Comparison of ENCODE assay signal across 8 mouse cellular contexts in genomic region chr2:31770781-31771441, GRCm38 (mm10). TPM values are rescaled to one million over a fixed set of nuclear protein-coding genes. Genes with fewer than 3 reads are reported as not detected.
DNase-seq lines count a peak whose midpoint lies in the region; ATAC-seq and TF ChIP-seq lines count a peak whose summit lies in the region.

No protein-coding gene starts in this region.

- ATAC-seq in common myeloid progenitor, adult 5-6 weeks (replicated peaks; ENCODE audit: low read depth, poor library complexity, severe bottlenecking), result peak; percentile 80

- peak overlapping the region; percentile 72 for H3K27ac ChIP-seq in left cerebral cortex, adult 2 months

- TF ChIP-seq CTCF in left cerebral cortex, adult 2 months (IDR thresholded peaks at IDR 0.05), result no peak

- intact Hi-C loops in left cerebral cortex, adult 2 months (cut with DNase I), result no loop called here

- DNase-seq in left cerebral cortex, adult 2 months (ENCODE audit: extremely low spot score in 1 of 2, low spot score in 2 of 2), result no peak
- DNase-seq in left cerebral cortex, adult 8-10 months (ENCODE audit: low spot score in 2 of 2), result no peak
- peak; percentile 90 for DNase-seq in heart, adult 8-10 months (ENCODE audit: low spot score)
- peak; percentile 94 for DNase-seq in kidney, adult 9 months
- peak; percentile 90 for DNase-seq in lung, postnatal 10 days
- peak; percentile 59 for DNase-seq in testis, postnatal 10 days (ENCODE audit: low spot score)
- no peak for DNase-seq in left cerebral cortex, adult 9 months (ENCODE audit: low spot score in 2 of 2)

- H3K4me3 ChIP-seq in left cerebral cortex, adult 2 months, result no peak overlapping the region

RNA-seq across cellular contexts. Expression of gene Qrfp, which starts 39.5 kb away (rescaled TPM):
- not detected for total RNA-seq in left cerebral cortex, adult 2 months (2021)
- not detected for total RNA-seq in left cerebral cortex, adult 8-10 months (2022)
- total RNA-seq in common myeloid progenitor, adult 5-6 weeks (2017), result 0.19 and 0.27 TPM in 2 replicates
- not detected for total RNA-seq in heart, adult 8-10 months (2022)

Comparison
In these comparisons a context has a peak if more than half of its experiments do, and no peak if none do; other contexts are left out.
1. DNase-seq: peak in heart, adult 8-10 months (single experiment), kidney, adult 9 months (single experiment), lung, postnatal 10 days (single experiment) and testis, postnatal 10 days (single experiment); none in left cerebral cortex, adult 2 months (0 of 2), left cerebral cortex, adult 8-10 months (0 of 2) and left cerebral cortex, adult 9 months (0 of 2).